In genomic region chr11:6276466-6276865, GRCm38 (mm10) we compare ENCODE assay signal across 24 mouse cellular contexts. TPM values are rescaled to one million over a fixed set of nuclear protein-coding genes. Genes with fewer than 3 reads are reported as not detected.
"Had no signal": no experiment of that assay in that cellular context is flagged by ENCODE, and none has a peak within 500 bp of the region (broad histone marks: within the 10 kb centered on the region; RNA-seq: fewer than 3 reads in every experiment).

No protein-coding gene starts in this region.

- H3K9ac ChIP-seq: forebrain, postnatal 0 days; heart, embryonic 12.5 days; hindbrain, embryonic 13.5 days; hindbrain, embryonic 15.5 days; limb, embryonic 12.5 days; limb, embryonic 15.5 days; liver, embryonic 14.5 days had no signal

- H3K27ac ChIP-seq: heart, embryonic 10.5 days; hindbrain, embryonic 13.5 days; hindbrain, embryonic 15.5 days; hindbrain, postnatal 0 days; limb, embryonic 12.5 days; limb, embryonic 15.5 days; liver, embryonic 14.5 days had no signal

- H3K9me3 ChIP-seq: hindbrain, embryonic 15.5 days had no signal

- H3K4me2 ChIP-seq: heart, embryonic 12.5 days; hindbrain, embryonic 13.5 days; hindbrain, embryonic 15.5 days; limb, embryonic 12.5 days; limb, embryonic 15.5 days; liver, embryonic 11.5 days had no signal

- H3K4me3 ChIP-seq: heart, embryonic 10.5 days; heart, embryonic 12.5 days; hindbrain, embryonic 13.5 days; hindbrain, embryonic 15.5 days; limb, embryonic 12.5 days; limb, embryonic 15.5 days had no signal

- DNase-seq: forebrain, postnatal 0 days; gastrocnemius, postnatal 14 days; gastrocnemius, postnatal 36 days; heart, adult 18-20 months; heart, postnatal 10 days; kidney, adult 18-20 months; kidney, postnatal 10 days; layer of hippocampus, adult 9-11 months; layer of hippocampus, postnatal 36 days; left cerebral cortex, postnatal 4 days had no signal

- H3K27me3 ChIP-seq: heart, embryonic 12.5 days; hindbrain, embryonic 13.5 days; hindbrain, embryonic 15.5 days; limb, embryonic 12.5 days; limb, embryonic 15.5 days had no signal

- ATAC-seq: forebrain, postnatal 0 days; hindbrain, postnatal 0 days; intestine, embryonic 16.5 days had no signal

RNA-seq across cellular contexts. Expression of gene Npc1l1, which starts 46.5 kb away (rescaled TPM):
- total RNA-seq: forebrain, postnatal 0 days; heart, adult 18-20 months; heart, postnatal 10 days; heart, postnatal 25 days; hematopoietic stem cell, adult 5-6 weeks had no signal
- polyA plus RNA-seq: forebrain, postnatal 0 days; heart, embryonic 12.5 days; heart, embryonic 14.5 days; hindbrain, embryonic 11.5 days; limb, embryonic 12.5 days had no signal
